Mouse (Mus musculus): ENCODE results near the gene Tmigd3. TPM values are rescaled to one million over a fixed set of nuclear protein-coding genes. Genes with fewer than 3 reads are reported as not detected.
"Not testable (repeated sequence)": the region's sequence is repeated elsewhere in the genome, so short reads cannot be mapped to it uniquely, and the experiment has no call there.

The Tmigd3 gene
- total RNA-seq, 1 experiment from 2014 or later, result not detected

GRCm38 (mm10) chr3:105904213-105904612 lies 33.5 kb downstream of the Tmigd3 start:
- no peak for DNase-seq

- no peak for DNase-seq
These were observed 34.0 kb downstream of the Tmigd3 start for GRCm38 (mm10) chr3:105904721-105905120.

GRCm38 (mm10) chr3:105907956-105908655 lies 37.4 kb downstream of the Tmigd3 start:
- DNase-seq, result no peak

- DNase-seq, result no peak
These were observed 38.3 kb downstream of the Tmigd3 start for GRCm38 (mm10) chr3:105908976-105909375.

- no peak for DNase-seq
These were observed 40.0 kb downstream of the Tmigd3 start for GRCm38 (mm10) chr3:105910519-105911190.

- no peak for DNase-seq
These were observed 41.6 kb downstream of the Tmigd3 start for GRCm38 (mm10) chr3:105912097-105912880.

- DNase-seq, result no peak
These were observed 43.4 kb downstream of the Tmigd3 start for GRCm38 (mm10) chr3:105913839-105914681.

- no peak for DNase-seq
These were observed 44.6 kb downstream of the Tmigd3 start for GRCm38 (mm10) chr3:105915281-105915680.

- not testable (repeated sequence) for DNase-seq
These were observed 45.8 kb downstream of the Tmigd3 start for GRCm38 (mm10) chr3:105916455-105916854.

GRCm38 (mm10) chr3:105917656-105918354 lies 47.1 kb downstream of the Tmigd3 start:
- no peak for DNase-seq

GRCm38 (mm10) chr3:105918355-105918745 lies 47.6 kb downstream of the Tmigd3 start:
- no peak for DNase-seq

- not testable (repeated sequence) for DNase-seq
These were observed 50.0 kb downstream of the Tmigd3 start for GRCm38 (mm10) chr3:105920743-105921142.

GRCm38 (mm10) chr3:105921959-105922358 lies 51.3 kb downstream of the Tmigd3 start:
- no peak for DNase-seq

GRCm38 (mm10) chr3:105924616-105925015 lies 53.9 kb downstream of the Tmigd3 start:
- DNase-seq, result no peak

GRCm38 (mm10) chr3:105927561-105928194 lies 57.0 kb downstream of the Tmigd3 start:
- DNase-seq, result no peak

- no peak for DNase-seq
These were observed 57.5 kb downstream of the Tmigd3 start for GRCm38 (mm10) chr3:105928195-105928569.

- no peak for DNase-seq
These were observed 58.1 kb downstream of the Tmigd3 start for GRCm38 (mm10) chr3:105928781-105929180.

GRCm38 (mm10) chr3:105929821-105930220 lies 59.1 kb downstream of the Tmigd3 start:
- DNase-seq, result no peak

GRCm38 (mm10) chr3:105931095-105931494 lies 60.4 kb downstream of the Tmigd3 start:
- no peak for DNase-seq

GRCm38 (mm10) chr3:105932240-105933071 lies 61.8 kb downstream of the Tmigd3 start, which contains the start of gene I830077J02Rik:
Gene I830077J02Rik (minus strand): TSS chr3:105932664.
- DNase-seq, result no peak

Measured in adrenal gland, postnatal 25 days (tissue).